Mouse (Mus musculus) left cerebral cortex, postnatal 10 days (tissue): ENCODE measurements around the gene 1700067K01Rik. TPM values are rescaled to one million over a fixed set of nuclear protein-coding genes. Genes with fewer than 3 reads are reported as not detected.
A peak's percentile ranks its signal among the peaks of the same experiment; 100 is the strongest.

Source experiments
- DNase-seq, 2 experiments: peaks; one replicate each; pipeline ENCODE4 v3.0.0; 2021 to 2022; ENCODE audit warnings: low spot score in 2 of 2, mixed read lengths in 1 of 2; ENCODE audit errors: extremely low spot score in 1 of 2
- intact Hi-C: fragments of 180-260 bp; cut with DNase I; formaldehyde crosslinking; loops from one replicate; pipeline ENCODE4 v1.15.1; 2025
- total RNA-seq, 2 experiments: library from RNA; stranded (reverse); gene quantifications; 2 replicates each; pipeline ENCODE4 v1.2.3; 2021

The 1700067K01Rik gene
- under 1 TPM; 0.34 to 0.65 TPM for total RNA-seq

- intact Hi-C loops: no loop called here
- peak in 1 of 2 experiments; percentile 47 for DNase-seq
Measured at GRCm38 (mm10) chr8:84001281-84002000, at the start of gene 1700067K01Rik. TSS of gene 1700067K01Rik (plus strand) at chr8:84001502.

GRCm38 (mm10) chr8:83954749-83955105 is 46.6 kb upstream of the 1700067K01Rik start:
- DNase-seq: peak in 1 of 2 experiments; percentile 39
- intact Hi-C loops: loop anchor here (10.0 kb wide), 1 partner anchor 230 kb away; no protein-coding TSS in a partner anchor

GRCm38 (mm10) chr8:83955106-83955957 is 46.0 kb upstream of the 1700067K01Rik start, which contains the start of the genes Gm10644 and Asf1b:
TSS of gene Gm10644 (minus strand) at chr8:83955205.
TSS of gene Asf1b (plus strand) at chr8:83955507.
- peak; percentile 99 to 100 for DNase-seq
- intact Hi-C loops: loop anchor here (10.0 kb wide), 1 partner anchor 231 kb away; no protein-coding TSS in a partner anchor

- intact Hi-C loops: loop anchor here (10.0 kb wide), 1 partner anchor 231 kb away; no protein-coding TSS in a partner anchor
- no peak for DNase-seq
Measured at GRCm38 (mm10) chr8:83955958-83956218, 45.4 kb upstream of the 1700067K01Rik start.

GRCm38 (mm10) chr8:83956789-83957188 is 44.5 kb upstream of the 1700067K01Rik start:
- intact Hi-C loops: loop anchor here (10.0 kb wide), 1 partner anchor 232 kb away; no protein-coding TSS in a partner anchor
- no peak for DNase-seq

- intact Hi-C loops: no loop called here
- DNase-seq: no peak
Measured at GRCm38 (mm10) chr8:83964015-83964765, 37.1 kb upstream of the 1700067K01Rik start.

- intact Hi-C loops: no loop called here
- DNase-seq: no peak
Measured at GRCm38 (mm10) chr8:83967701-83968100, 33.6 kb upstream of the 1700067K01Rik start.

GRCm38 (mm10) chr8:83971121-83971520 is 30.2 kb upstream of the 1700067K01Rik start:
- intact Hi-C loops: no loop called here
- no peak for DNase-seq

- intact Hi-C loops: no loop called here
- no peak for DNase-seq
Measured at GRCm38 (mm10) chr8:83971661-83972060, 29.6 kb upstream of the 1700067K01Rik start.

GRCm38 (mm10) chr8:83972150-83973120 is 28.9 kb upstream of the 1700067K01Rik start, which contains the start of gene Prkaca:
TSS of gene Prkaca (plus strand) at chr8:83972993.
- DNase-seq: peak; percentile 99 to 100

GRCm38 (mm10) chr8:83973161-83974031 is 27.9 kb upstream of the 1700067K01Rik start:
- peak in 1 of 2 experiments; percentile 55 for DNase-seq
- intact Hi-C loops: no loop called here

More at GRCm38 (mm10) chr8:83972150-83973120, 28.9 kb upstream of the 1700067K01Rik start, which contains the start of gene Prkaca:
- intact Hi-C loops: no loop called here

- intact Hi-C loops: no loop called here
- DNase-seq: peak in 1 of 2 experiments; percentile 21
Measured at GRCm38 (mm10) chr8:83974521-83974920, 26.8 kb upstream of the 1700067K01Rik start.

GRCm38 (mm10) chr8:83976101-83976630 is 25.1 kb upstream of the 1700067K01Rik start:
- DNase-seq: no peak
- intact Hi-C loops: no loop called here

GRCm38 (mm10) chr8:83976779-83977350 is 24.4 kb upstream of the 1700067K01Rik start:
- DNase-seq: peak in 1 of 2 experiments; percentile 40

GRCm38 (mm10) chr8:83977646-83978045 is 23.7 kb upstream of the 1700067K01Rik start:
- DNase-seq: peak in 1 of 2 experiments; percentile 27
- intact Hi-C loops: no loop called here

More at GRCm38 (mm10) chr8:83976779-83977350, 24.4 kb upstream of the 1700067K01Rik start:
- intact Hi-C loops: no loop called here

GRCm38 (mm10) chr8:83978200-83978599 is 23.1 kb upstream of the 1700067K01Rik start:
- intact Hi-C loops: no loop called here
- DNase-seq: no peak
